Mouse (Mus musculus) right cerebral cortex, adult 2 months (tissue): ENCODE measurements around the gene Bpifb9b.
"Not testable (repeated sequence)": the region's sequence is repeated elsewhere in the genome, so short reads cannot be mapped to it uniquely, and the experiment has no call there.

Experiments
- DNase-seq, 2 experiments: peaks; one replicate each; pipeline ENCODE4 v3.0.0; 2021 to 2022; ENCODE audit warnings: low spot score in 2 of 2

Bpifb9b gene

DNA sequence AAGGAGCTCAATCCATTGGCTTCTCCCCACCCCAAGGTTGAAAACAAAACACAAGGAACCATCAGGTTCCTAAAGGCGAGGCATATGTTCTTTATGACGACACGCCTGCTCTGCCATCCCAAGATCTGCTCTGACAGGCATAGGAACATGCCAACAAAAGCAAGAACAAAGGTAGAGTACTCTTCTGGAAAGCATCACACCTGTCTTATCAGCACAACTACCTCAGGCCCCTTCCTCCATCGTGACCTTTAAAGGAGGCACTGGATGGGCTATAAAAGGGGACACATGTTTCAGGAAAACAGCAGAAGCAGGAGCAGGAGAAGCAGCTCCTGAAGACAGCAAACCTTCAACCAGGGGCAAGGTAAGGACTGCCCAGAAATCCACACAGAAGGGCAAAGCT, at the start of gene Bpifb9b:
Gene Bpifb9b (plus strand): TSS at position 301 of the 400 bp plus-strand sequence.
- not testable (repeated sequence) for DNase-seq

DNA sequence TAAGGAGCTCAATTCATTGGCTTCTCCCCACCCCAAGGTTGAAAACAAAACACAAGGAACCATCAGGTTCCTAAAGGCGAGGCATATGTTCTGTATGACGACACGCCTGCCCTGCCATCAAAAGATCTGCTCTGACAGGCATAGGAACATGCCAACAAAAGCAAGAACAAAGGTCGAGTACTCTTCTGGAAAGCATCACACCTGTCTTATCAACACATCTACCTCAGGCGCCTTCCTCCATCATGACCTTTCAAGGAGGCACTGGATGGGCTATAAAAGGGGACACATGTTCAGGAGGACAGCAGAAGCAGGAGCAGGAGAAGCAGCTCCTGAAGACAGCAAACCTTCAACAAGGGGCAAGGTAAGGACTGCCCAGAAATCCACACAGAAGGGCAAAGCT, 49.5 kb upstream of the Bpifb9b start, which contains the start of gene Bpifb9a:
Gene Bpifb9a (plus strand): TSS at position 301 of the 400 bp plus-strand sequence.
- DNase-seq, result not testable (repeated sequence)

DNA sequence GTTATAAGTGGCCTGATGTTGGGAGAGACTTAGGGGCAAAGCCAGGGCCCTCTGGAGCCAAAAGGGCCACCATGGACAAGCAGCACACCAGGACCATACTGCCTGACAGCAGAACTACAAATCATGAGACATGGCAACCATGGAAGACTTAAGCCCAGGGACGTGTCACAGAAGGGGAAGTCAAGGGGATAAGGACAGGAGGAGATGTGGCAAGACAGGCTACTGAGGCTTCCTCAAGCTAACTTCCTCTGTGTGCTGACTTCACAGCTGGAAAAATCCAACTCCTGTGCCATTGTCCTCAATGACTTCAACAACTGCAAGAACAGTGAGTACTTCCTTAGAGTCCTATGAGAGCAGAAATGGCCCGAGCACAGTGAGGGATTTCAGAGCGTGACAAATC, 42.6 kb upstream of the Bpifb9b start:
- not testable (repeated sequence) for DNase-seq

DNA sequence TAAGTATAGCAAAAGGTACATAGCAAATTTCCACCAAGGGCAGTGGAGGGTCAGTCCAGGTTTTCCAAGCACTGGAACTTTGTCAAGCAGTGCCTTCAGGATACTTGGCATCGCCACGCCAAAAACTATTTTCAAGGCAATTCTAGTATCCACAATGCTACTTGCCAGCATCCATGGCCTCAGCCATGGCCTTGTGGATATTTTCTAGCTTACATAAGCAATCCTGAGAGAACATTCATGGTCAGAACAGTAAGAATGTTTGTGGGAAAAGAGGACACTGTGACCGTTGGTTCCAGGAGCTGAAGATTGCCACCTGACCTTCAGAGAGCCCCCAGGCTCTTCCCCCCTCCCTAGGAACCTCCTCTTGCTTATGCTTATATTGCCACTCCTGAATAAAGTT, 15.2 kb upstream of the Bpifb9b start:
- not testable (repeated sequence) for DNase-seq

DNA sequence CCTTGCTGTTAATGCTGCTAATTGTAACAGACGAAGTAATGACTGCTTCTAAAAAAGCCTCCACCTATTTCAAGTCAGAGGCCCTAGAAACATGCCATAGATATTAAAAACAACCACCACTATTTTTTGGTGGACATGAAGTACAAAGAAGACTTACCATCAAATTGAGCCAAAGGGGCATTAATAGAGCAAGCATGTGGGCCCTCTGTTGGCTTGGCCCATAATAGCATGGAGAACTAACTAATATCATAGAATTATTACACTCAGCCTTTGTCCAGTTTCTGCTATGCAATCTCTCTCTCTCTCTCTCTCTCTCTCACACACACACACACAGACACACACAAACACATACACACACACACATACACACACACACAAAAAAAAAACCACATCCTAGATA, 14.2 kb upstream of the Bpifb9b start:
- no peak for DNase-seq

DNA sequence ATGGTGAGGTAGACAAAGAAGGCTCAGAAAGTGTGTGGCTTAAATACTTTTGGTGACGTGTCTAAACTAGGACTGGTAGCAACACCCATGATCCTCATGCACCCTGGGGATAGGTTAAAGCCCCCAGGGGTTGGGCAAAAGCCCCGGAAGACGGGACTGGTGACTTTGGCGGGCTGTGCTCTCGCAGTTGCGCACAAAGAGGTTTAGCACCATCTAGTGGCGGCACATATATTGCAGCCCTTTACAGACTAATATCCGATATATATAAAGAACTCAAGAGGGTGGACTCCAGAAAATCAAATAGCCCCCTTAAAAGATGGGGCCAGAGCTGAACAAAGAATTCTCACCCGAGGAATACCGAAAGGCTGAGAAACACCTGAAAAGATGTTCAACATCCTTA, 12.3 kb upstream of the Bpifb9b start:
- DNase-seq, result peak; percentile 55 to 66

DNA sequence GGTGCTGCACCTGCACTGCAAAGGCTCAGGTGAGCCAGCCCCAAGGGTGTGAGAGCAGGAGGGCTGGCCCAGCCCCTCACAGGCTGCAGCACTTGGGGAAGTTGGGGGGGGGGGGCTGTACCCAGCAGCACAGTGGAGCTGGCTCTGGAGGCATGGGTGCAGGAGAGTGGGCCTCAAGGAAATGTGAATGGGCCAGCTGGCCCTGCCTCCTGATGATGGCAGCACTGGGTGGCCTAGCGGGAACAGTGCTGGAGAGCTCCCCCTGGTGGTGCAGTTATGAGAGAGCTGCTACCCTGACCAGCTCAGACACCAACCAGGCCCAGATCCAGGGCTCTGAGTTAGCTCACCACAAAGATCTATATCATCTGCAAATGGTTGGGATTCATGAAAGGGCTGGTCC, 6.5 kb upstream of the Bpifb9b start:
- peak; percentile 36 to 55 for DNase-seq

DNA sequence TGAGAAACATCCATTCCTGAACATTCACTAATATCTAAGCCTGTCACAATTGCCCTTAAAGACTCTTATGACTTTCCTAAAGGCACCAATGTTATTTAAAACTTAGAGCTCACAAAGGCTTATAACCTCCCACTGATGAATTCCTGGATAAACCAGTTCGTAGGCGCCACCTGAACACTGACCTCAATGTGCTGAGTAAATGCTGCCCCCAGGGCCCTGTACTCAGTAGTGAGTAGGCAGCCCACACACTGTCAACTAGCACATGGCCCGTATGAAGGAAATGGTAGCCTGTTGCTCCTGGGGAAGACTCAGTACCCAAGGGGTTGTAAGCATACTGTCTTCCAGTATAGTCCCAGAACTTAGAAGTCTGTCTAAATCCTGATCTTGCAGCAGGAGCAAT, 5.3 kb upstream of the Bpifb9b start:
- DNase-seq, result no peak

DNA sequence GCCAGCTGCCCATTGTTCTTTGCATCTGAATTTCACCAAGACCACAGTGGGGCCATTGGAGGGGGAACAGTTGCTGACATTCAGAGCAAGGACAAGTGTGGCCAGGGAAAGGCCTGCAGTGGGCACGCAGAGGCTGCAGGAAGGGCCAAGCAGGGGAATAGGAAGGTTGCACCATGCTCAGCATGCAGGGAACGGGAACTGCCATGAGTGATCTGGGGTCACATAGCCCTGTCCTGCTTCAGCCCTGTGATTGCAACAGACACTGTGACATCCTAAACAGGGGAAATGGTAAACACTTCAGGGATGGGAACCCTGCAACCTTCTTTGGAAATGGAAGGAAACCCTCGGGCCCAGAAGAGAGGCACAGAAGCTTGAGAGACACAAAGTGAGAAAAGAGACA, 2.4 kb upstream of the Bpifb9b start:
- not testable (repeated sequence) for DNase-seq

DNA sequence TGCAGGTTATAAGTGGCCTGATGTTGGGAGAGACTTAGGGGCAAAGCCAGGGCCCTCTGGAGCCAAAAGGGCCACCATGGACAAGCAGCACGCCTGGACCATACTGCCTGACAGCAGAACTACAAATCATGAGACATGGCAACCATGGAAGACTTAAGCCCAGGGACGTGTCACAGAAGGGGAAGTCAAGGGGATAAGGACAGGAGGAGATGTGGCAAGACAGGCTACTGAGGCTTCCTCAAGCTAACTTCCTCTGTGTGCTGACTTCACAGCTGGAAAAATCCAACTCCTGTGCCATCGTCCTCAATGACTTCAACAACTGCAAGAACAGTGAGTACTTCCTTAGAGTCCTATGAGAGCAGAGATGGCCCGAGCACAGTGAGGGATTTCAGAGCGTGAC, 6.7 kb downstream of the Bpifb9b start:
- DNase-seq, result not testable (repeated sequence)

DNA sequence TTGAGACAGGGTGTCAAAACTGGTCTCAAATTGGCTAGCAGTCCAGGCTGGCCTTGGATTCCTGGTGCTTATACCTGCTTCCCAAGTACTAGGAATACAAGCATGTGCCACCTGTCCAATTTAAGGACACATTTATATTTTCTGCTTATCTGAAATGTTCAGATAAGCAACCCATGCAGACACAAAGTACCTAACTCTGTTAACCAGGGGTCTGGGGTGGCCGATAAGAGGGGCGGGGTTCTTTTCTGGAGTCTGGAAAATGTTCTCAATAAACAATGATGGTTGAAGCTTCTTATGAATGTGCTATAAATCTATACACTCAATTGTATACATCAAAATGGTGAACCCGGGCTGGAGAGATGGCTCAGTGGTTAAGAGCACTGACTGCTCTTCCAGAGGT, 19.8 kb downstream of the Bpifb9b start:
- no peak for DNase-seq

DNA sequence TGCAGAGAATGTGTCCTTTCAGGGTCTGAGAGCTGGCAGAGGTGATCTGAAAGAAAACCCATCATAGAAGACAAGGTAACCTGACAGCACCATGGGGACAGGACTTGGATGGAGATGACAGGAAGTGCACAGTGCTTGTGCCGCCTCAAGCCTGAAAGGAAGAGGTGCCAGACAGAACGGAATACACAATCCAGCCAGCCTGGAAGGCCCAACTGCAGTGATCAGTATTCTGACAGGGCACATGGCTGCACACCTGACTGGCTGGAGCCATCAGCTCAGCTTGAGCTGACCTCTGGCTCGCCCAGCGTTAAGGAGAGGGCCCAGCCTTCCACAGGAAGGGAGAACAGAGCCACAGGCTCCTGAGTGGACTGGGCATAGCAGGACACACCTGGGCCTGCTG, 28.5 kb downstream of the Bpifb9b start:
- no peak for DNase-seq

DNA sequence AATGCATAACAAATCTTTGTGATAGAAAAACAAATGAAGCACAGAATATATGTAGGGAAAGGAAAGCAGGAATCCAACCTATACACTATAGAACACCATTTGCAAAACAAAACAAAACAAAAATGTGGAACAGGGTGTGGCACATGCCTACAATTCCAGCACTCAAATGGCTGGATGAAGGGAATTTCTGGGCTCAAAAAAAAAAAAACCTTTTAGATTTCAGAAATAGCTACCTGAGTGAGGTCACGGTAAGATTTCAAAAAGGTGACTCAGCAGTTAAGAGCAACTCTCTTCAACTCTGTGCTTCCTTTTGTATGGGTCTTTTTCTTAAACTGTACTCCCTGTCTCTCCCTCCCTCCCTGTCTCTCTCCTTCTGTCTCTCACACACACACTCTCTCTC, 31.1 kb downstream of the Bpifb9b start:
- no peak for DNase-seq

DNA sequence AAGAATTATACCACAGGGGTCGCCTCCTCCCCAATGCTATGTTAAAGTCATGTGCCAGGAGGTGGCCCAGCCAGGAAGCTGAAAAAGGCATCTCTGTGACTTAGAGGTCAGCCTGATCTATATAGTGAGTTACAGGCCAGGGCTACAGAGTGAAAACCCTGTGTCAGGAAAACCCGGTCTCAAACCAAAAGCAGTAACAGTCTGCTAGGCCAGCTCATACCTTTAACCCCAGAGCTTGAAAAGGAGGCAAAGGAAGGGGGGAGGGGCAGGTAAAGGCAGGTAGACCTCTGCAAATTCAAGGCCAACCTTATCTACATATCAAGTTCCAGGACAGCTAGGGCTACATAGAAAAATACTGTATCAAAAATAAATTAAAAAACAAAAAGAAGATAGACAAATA, 32.3 kb downstream of the Bpifb9b start:
- DNase-seq, result no peak

DNA sequence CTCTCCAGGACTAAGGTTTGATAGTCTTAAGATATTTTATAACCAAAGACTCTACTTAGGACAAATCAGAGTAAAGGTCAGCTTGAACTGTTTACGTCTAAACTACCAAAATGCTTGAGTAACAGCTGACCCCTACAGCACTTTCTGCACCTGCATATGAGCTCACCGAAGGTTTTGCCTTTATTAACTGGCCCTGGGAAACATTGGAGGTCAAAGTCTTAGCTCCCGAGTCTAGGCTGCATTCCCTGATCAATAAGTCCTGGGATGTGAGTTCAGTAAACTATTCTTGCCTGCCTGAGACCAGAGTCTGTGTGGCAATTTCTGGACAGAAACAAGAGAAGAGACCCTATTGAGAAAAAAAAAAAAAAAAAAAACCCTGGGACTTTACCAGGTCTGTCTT, 41.1 kb downstream of the Bpifb9b start:
- DNase-seq, result no peak

DNA sequence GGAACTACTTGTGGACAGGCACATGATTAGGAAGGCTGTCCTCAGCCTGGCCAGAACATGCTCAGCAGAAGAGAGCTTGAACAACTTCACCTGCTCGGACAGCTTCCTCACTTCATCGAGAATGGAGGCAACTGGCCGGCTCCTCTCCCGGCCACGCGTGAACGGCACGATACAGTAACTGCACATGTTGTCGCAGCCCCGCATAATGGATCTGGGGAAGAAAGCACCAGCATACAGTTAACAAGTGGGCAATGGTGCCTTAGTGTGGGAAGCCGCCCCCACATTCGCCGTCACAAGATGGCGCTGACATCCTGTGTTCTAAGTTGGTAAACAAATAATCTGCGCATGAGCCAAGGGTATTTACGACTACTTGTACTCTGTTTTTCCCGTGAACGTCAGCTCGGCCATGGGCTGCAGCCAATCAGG, 47.0 kb downstream of the Bpifb9b start:
- DNase-seq, result not testable (repeated sequence)

DNA sequence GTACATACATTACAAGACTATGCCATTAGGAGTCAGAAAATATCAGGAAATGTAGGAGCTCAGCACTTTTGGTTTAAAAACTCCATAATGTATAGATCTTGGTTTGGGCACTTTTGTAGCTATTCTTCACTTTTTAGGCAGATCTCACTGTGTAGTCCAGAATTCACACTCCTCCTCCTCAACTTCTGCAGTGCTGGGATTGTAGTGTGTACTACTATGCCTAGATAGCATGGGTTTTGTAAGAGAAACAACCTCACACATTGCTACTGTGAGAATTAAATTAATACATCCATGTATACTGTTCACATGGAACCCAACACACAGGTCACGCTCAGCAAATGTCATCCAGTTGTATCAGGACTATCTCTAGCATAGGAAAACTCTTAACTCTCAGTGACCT, 60.5 kb downstream of the Bpifb9b start:
- no peak for DNase-seq
